Mouse (Mus musculus): ENCODE measurements around the gene Rnf207.

GRCm38 (mm10) chr4:152298836-152299235 is 20.0 kb downstream of the Rnf207 start:
- TF ChIP-seq CTCF (IDR thresholded peaks at IDR 0.05; ENCODE audit: control insufficient read depth, insufficient read depth, low read length) (no peak), POLR2A (IDR thresholded peaks at IDR 0.05; ENCODE audit: borderline replicate concordance, control insufficient read depth, low read depth, low read length) (no peak)

Data from bone marrow, adult 2 months (tissue).